ENCODE assay signal across 8 mouse cellular contexts in the genomic region with DNA sequence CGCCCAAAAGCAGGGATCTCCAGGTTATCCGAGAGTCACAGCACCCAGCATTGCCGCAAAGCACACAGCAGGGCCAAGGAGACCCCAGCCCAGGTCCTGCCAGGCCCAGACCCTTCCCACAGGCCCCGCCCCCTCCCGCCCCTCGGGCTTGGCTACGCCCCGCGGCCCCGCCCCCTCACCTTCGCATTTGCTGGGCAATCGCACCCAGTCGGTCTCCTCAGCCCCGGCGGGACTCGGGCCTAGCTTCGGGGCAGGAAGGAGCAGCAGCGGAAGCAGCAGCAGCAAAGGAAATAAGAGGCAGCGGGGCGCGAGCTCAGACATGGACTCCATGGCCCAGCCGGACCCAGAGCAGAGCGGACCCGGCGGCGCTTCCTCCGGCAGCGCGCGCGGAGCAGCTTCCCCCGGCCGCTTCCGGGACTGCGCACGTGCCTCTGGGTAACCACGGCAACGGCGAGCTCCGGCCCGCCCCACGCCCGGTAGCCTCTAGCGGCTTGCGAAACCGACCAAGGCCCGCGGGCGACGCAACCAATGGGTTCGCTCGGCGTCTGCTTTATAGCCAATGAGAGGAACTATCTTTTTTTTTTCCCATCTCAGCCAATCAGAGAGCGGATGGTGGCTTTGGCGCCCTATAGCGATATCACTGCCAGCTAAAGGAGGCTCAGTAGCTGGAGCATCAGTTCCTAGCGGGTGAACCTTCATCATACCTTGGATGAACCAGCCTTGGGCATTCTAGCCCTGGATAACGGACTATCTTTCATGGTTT. TPM values are rescaled to one million over a fixed set of nuclear protein-coding genes. Genes with fewer than 3 reads are reported as not detected.
DNase-seq lines count a peak whose midpoint lies in the region; ATAC-seq lines count a peak whose summit lies in the region.

Cnpy3 (minus strand) TSS at position 421 of the 763 bp plus-strand sequence.

- under 1% methylated on average over 57 of the region's 58 CpGs for WGBS in forebrain, embryonic 11.5 days
- WGBS in heart, embryonic 16.5 days = under 1% methylated on average over 57 of the region's 58 CpGs
- WGBS in liver, embryonic 15.5 days (ENCODE audit: insufficient replicate concordance) = under 1% methylated on average over 58 of the region's 58 CpGs
- WGBS in neural tube, embryonic 12.5 days = under 1% methylated on average over 58 of the region's 58 CpGs

- H3K9ac ChIP-seq in forebrain, embryonic 11.5 days (ENCODE audit: low read length) = peak within 1 kb of the TSS; percentile 76
- H3K9ac ChIP-seq in heart, embryonic 16.5 days (ENCODE audit: low read length) = peak within 1 kb of the TSS; percentile 84
- peak within 1 kb of the TSS; percentile 68 for H3K9ac ChIP-seq in liver, embryonic 15.5 days
- H3K9ac ChIP-seq in neural tube, embryonic 12.5 days = peak within 1 kb of the TSS; percentile 73

- H3K9me3 ChIP-seq in forebrain, embryonic 11.5 days (ENCODE audit: control insufficient read depth, low read length) = no peaks in the 10 kb centered on the region
- H3K9me3 ChIP-seq in heart, embryonic 16.5 days (replicated peaks; ENCODE audit: control insufficient read depth, low read length) = no peaks in the 10 kb centered on the region
- no peaks in the 10 kb centered on the region for H3K9me3 ChIP-seq in liver, embryonic 15.5 days (replicated peaks)
- H3K9me3 ChIP-seq in neural tube, embryonic 12.5 days = no peaks in the 10 kb centered on the region

- peaks cover 6% of the 10 kb centered on the region for H3K4me1 ChIP-seq in forebrain, embryonic 11.5 days (replicated peaks; ENCODE audit: control insufficient read depth, insufficient read depth, low read length)
- peaks cover 9% of the 10 kb centered on the region for H3K4me1 ChIP-seq in heart, embryonic 16.5 days (ENCODE audit: control insufficient read depth, insufficient read depth, low read length)
- H3K4me1 ChIP-seq in liver, embryonic 15.5 days (replicated peaks) = peaks cover 40% of the 10 kb centered on the region
- peaks cover 16% of the 10 kb centered on the region for H3K4me1 ChIP-seq in neural tube, embryonic 12.5 days

- H3K36me3 ChIP-seq in forebrain, embryonic 11.5 days (ENCODE audit: control insufficient read depth, insufficient read depth, low read length) = no peaks in the 10 kb centered on the region
- H3K36me3 ChIP-seq in heart, embryonic 16.5 days (ENCODE audit: control insufficient read depth, insufficient read depth) = no peaks in the 10 kb centered on the region
- H3K36me3 ChIP-seq in liver, embryonic 15.5 days (replicated peaks) = peaks cover 4% of the 10 kb centered on the region; the same call in 1 of the 2 replicates
- peaks cover 4% of the 10 kb centered on the region; the same call in 1 of the 2 replicates for H3K36me3 ChIP-seq in neural tube, embryonic 12.5 days

- H3K27ac ChIP-seq in forebrain, embryonic 11.5 days (ENCODE audit: low read depth, low read length) = peak within 1 kb of the TSS; percentile 75
- H3K27ac ChIP-seq in heart, embryonic 16.5 days (ENCODE audit: low read length) = peak within 1 kb of the TSS; percentile 90
- H3K27ac ChIP-seq in liver, embryonic 15.5 days (replicated peaks) = peak within 1 kb of the TSS; percentile 87
- peak within 1 kb of the TSS; percentile 75 for H3K27ac ChIP-seq in neural tube, embryonic 12.5 days

- DNase-seq in CD8-positive naive resting alpha-beta T cell, adult 2 months (ENCODE audit: low read depth in 2 of 2, low spot score in 2 of 2) = peak; percentile 96
- peak; percentile 92 for DNase-seq in c-Kit-positive CD71-negative TER-119-negative erythroid progenitor cells, embryonic 14.5 days (ENCODE audit: low read depth)
- DNase-seq in forebrain, embryonic 11.5 days (ENCODE audit: low spot score) = peak; percentile 100
- DNase-seq in kidney, postnatal 36 days = peak; percentile 98 to 99
- DNase-seq in telencephalon, adult 2 months (ENCODE audit: low read depth, low spot score) = peak; percentile 99

- peak within 1 kb of the TSS; percentile 77 for H3K4me2 ChIP-seq in forebrain, embryonic 11.5 days (ENCODE audit: low read depth, low read length, severe bottlenecking)
- peak within 1 kb of the TSS; percentile 69 for H3K4me2 ChIP-seq in heart, embryonic 16.5 days (ENCODE audit: low read depth, low read length)
- H3K4me2 ChIP-seq in liver, embryonic 15.5 days = peak within 1 kb of the TSS; percentile 97
- H3K4me2 ChIP-seq in neural tube, embryonic 12.5 days (replicated peaks) = peak within 1 kb of the TSS; percentile 79

- peak; percentile 99 for ATAC-seq in forebrain, embryonic 11.5 days (replicated peaks; ENCODE audit: low FRiP score)
- ATAC-seq in heart, embryonic 16.5 days (replicated peaks; ENCODE audit: extremely low read depth, insufficient read depth, low FRiP score) = peak; percentile 99
- peak; percentile 99 for ATAC-seq in liver, embryonic 15.5 days (ENCODE audit: insufficient read depth)
- ATAC-seq in neural tube, embryonic 12.5 days (ENCODE audit: low FRiP score, low read depth) = peak; percentile 98

- H3K4me3 ChIP-seq in forebrain, embryonic 11.5 days (ENCODE audit: low read depth, low read length) = peak within 1 kb of the TSS; percentile 77
- peak within 1 kb of the TSS; percentile 88 for H3K4me3 ChIP-seq in heart, embryonic 16.5 days (ENCODE audit: low read length)
- peak within 1 kb of the TSS; percentile 91 for H3K4me3 ChIP-seq in liver, embryonic 15.5 days (replicated peaks)
- H3K4me3 ChIP-seq in neural tube, embryonic 12.5 days = peak within 1 kb of the TSS; percentile 81

- no peaks in the 10 kb centered on the region for H3K27me3 ChIP-seq in forebrain, embryonic 11.5 days (ENCODE audit: control insufficient read depth, insufficient read depth, low read length)
- H3K27me3 ChIP-seq in heart, embryonic 16.5 days (ENCODE audit: control insufficient read depth, insufficient read depth, low read length) = no peaks in the 10 kb centered on the region
- H3K27me3 ChIP-seq in liver, embryonic 15.5 days = 0 out of 2 replicates have a peak, but pooled peaks cover 7% of the 10 kb centered on the region
- no peaks in the 10 kb centered on the region for H3K27me3 ChIP-seq in neural tube, embryonic 12.5 days (replicated peaks)

RNA-seq across cellular contexts. Expression of gene Cnpy3, which starts in this region (rescaled TPM):
- polyA plus RNA-seq in forebrain, embryonic 11.5 days (2014; fragmentation: Nextera tagmentation; extraction: Ambion mirVana) = 61.2 and 61.8 TPM in 2 replicates
- polyA plus RNA-seq in heart, embryonic 16.5 days (2015; fragmentation: Nextera tagmentation; extraction: Ambion mirVana) = 50.6 and 51.4 TPM in 2 replicates
- polyA plus RNA-seq in liver, embryonic 15.5 days (2015; fragmentation: Nextera tagmentation; extraction: Ambion mirVana) = 25.9 and 26.8 TPM in 2 replicates
- 58.4 and 62.0 TPM in 2 replicates for polyA plus RNA-seq in neural tube, embryonic 12.5 days (2016; fragmentation: Nextera tagmentation; extraction: Ambion mirVana)

Comparison
In these comparisons a context has a peak if more than half of its experiments do, and no peak if none do; other contexts are left out.
1. Peak in every context shown above with its lines: DNase-seq, ATAC-seq, H3K4me3 ChIP-seq and H3K27ac ChIP-seq.